Mouse (Mus musculus): ENCODE results near the gene Il12a. TPM values are rescaled to one million over a fixed set of nuclear protein-coding genes. Genes with fewer than 3 reads are reported as not detected.

Il12a gene
- polyA plus RNA-seq, 1 experiment from 2014 or later: not detected

DNA sequence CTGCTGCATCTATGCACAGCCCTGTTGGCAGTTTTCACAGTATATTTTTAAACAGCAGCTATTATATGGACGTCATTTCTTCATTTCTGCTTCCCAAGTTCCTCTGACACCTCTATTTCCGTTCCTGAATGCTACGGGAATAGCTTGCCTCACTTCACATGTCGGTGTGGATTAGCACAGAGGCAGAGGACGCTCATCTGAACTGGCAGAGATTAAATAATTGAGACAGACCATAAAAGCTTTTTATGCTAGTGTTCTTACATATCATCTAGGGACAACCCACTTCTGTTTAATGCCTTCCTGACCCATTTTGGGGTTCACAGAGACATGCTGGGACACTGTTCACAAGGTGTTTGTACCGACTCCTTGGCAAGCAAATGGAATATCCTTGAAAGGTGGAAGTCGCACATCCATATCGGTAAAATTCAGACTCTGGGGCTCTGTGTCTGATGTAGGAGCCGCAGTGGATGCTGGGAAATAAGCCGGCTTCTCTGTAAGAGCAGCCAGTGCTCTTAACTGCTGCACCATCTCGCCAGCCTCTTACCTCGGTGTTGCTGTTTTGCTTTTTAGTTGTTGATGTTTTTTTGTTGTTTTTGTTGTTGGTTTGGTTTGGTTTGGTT, 15.1 kb upstream of the Il12a start:
- no peak overlapping the region for H3K4me3 ChIP-seq (ENCODE audit: control insufficient read depth in 1 of 2, insufficient read depth in 1 of 2, low read depth in 1 of 2, low read length in 2 of 2)
- no peaks in the 10 kb centered on the region for H3K27me3 ChIP-seq (ENCODE audit: control insufficient read depth, insufficient read depth, low read length)
- ATAC-seq (ENCODE audit: insufficient number of reproducible peaks, insufficient read depth, low FRiP score, low read depth): no peak
- no peak overlapping the region for H3K27ac ChIP-seq (replicated peaks in 1 of 2; ENCODE audit: control insufficient read depth in 1 of 2, insufficient read depth in 1 of 2, low read depth in 2 of 2, low read length in 2 of 2)
- peaks cover 5 to 9% of the 10 kb centered on the region in 2 experiments; a peak in 3 of 4 replicates for H3K4me1 ChIP-seq (ENCODE audit: control insufficient read depth in 2 of 2, insufficient read depth in 2 of 2, low read length in 2 of 2)
- no peak overlapping the region for H3K4me2 ChIP-seq (ENCODE audit: low read length)
- H3K36me3 ChIP-seq (ENCODE audit: control insufficient read depth, insufficient read depth, low read length): no peaks in the 10 kb centered on the region
- H3K9ac ChIP-seq (ENCODE audit: low read length): no peak overlapping the region
- 0 out of 2 replicates have a peak, but pooled peaks cover 3% of the 10 kb centered on the region for H3K9me3 ChIP-seq (ENCODE audit: control insufficient read depth, low read length)
- WGBS: 80% methylated on average over 12 of the region's 12 CpGs

DNA sequence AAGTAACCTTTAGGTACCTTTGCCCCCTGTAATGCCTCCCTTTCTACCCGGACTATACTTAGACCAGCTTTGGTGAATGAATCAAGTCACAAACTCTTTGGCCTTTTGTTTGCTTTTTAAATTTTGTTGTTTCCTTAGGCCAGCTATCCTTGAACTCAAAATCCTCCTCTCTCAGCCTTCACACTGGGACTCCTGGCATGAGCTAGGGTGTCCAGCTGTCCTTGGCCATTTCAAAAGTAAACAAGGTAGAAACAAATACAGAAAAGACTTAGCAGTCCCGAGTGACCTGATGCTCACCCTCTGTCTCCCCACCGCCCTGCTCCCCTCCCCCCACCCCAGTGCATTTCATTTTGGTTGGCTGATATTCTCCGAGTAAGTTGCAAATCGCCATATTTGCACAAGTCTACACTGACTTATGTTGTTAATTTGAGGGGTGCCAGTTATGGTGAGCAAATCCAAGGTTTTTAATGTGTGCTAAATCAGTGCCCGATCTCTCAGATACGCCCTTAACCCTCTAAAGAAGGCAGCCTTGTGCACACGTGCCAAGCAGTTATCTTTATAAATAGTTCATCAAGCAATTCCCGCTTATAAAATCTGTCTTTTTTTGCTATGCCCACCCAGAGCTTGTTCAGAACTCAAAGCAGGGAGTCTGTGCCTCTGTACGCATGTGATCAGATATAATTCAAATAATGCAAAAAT, 14.3 kb upstream of the Il12a start:
- Histone ChIP-seq H3K4me1 (ENCODE audit: control insufficient read depth in 2 of 2, insufficient read depth in 2 of 2, low read length in 2 of 2) (peaks cover 5 to 9% of the 10 kb centered on the region in 2 experiments; a peak in 3 of 4 replicates), H3K9me3 (ENCODE audit: control insufficient read depth, low read length) (0 out of 2 replicates have a peak, but pooled peaks cover 3% of the 10 kb centered on the region), H3K27me3 (ENCODE audit: control insufficient read depth, insufficient read depth, low read length) (no peaks in the 10 kb centered on the region), H3K4me2 (ENCODE audit: low read length) (peak overlapping the region; percentile 78), H3K27ac (replicated peaks in 1 of 2; ENCODE audit: control insufficient read depth in 1 of 2, insufficient read depth in 1 of 2, low read depth in 2 of 2, low read length in 2 of 2) (no peak overlapping the region), H3K9ac (ENCODE audit: low read length) (no peak overlapping the region), H3K36me3 (ENCODE audit: control insufficient read depth, insufficient read depth, low read length) (no peaks in the 10 kb centered on the region), H3K4me3 (ENCODE audit: control insufficient read depth in 1 of 2, insufficient read depth in 1 of 2, low read depth in 1 of 2, low read length in 2 of 2) (peak overlapping the region in 1 of 2 experiments; percentile 39; a peak in 1 of 4 replicates)
- no peak for ATAC-seq (ENCODE audit: insufficient number of reproducible peaks, insufficient read depth, low FRiP score, low read depth)
- 61% methylated on average over 10 of the region's 10 CpGs for WGBS

DNA sequence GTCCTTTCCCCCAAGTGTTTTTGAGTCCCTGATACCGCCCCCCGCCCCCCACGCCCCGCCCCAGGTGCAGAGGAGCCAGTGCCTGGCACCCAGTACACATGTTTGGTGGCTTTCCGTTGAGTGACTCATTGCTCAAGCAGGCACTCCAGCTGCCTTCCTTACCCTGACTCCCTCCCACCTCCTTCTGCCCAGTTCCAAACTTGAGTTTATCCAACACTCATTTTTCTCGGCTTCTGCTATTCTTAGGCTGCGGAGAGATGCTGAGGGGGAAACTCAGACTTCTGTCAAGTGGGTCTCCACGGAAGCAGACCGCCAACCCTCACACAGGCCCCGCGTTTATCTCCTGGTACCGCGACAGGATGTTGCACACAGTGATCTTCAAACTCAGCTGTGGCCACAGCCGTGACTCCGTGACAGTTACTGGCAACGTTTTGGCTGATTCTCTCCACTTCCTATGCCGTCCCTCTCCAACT, 13.6 kb upstream of the Il12a start:
- H3K36me3 ChIP-seq (ENCODE audit: control insufficient read depth, insufficient read depth, low read length): no peaks in the 10 kb centered on the region
- no peak; the same call in 1 of the 2 replicates for ATAC-seq (ENCODE audit: insufficient number of reproducible peaks, insufficient read depth, low FRiP score, low read depth)
- peak overlapping the region; percentile 56 for H3K9ac ChIP-seq (ENCODE audit: low read length)
- WGBS: 8% methylated on average over 17 of the region's 17 CpGs
- peak overlapping the region; percentile 78 for H3K4me2 ChIP-seq (ENCODE audit: low read length)
- H3K27ac ChIP-seq (replicated peaks in 1 of 2; ENCODE audit: control insufficient read depth in 1 of 2, insufficient read depth in 1 of 2, low read depth in 2 of 2, low read length in 2 of 2): peak overlapping the region; percentile 48 to 75; a peak in 3 of 4 replicates
- H3K27me3 ChIP-seq (ENCODE audit: control insufficient read depth, insufficient read depth, low read length): no peaks in the 10 kb centered on the region
- 0 out of 2 replicates have a peak, but pooled peaks cover 3% of the 10 kb centered on the region for H3K9me3 ChIP-seq (ENCODE audit: control insufficient read depth, low read length)
- H3K4me1 ChIP-seq (ENCODE audit: control insufficient read depth in 2 of 2, insufficient read depth in 2 of 2, low read length in 2 of 2): peaks cover 5 to 9% of the 10 kb centered on the region in 2 experiments; a peak in 3 of 4 replicates
- H3K4me3 ChIP-seq (ENCODE audit: control insufficient read depth in 1 of 2, insufficient read depth in 1 of 2, low read depth in 1 of 2, low read length in 2 of 2): peak overlapping the region; percentile 39 to 53

DNA sequence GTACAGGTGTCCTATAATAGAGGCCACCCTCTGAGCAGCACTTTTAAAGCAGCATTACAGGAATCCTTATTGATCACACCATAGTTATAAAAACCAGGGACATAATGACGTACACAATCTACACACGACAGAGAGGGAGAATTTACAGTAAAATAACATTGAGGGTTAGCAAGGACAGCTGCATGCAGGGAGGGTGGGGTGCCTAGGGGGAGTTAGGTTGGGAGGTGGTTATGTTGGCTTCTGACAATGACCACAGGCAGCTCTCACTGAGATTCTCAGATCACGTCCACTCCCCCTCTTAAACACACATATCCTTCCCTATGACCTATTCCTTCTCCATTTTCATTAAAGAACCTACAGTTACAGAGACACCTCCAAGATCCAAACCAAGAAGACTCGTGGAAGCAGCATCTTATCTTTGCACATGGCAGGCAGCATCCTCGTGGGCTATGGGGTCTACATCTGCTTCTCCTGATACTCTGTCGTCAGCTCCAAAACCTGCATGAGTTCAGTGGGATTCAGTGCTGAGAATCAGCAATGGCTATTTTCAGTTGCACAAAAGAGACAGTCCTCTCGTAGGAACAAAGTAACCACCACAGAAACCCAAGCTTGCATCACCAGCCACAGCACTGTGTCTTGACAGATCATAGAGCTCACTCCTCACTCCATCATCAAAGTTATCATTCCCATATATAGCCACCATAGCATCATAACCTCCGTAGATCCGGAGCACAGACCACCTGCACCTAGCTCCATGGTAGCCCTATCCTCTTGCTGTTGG, 11.4 kb upstream of the Il12a start:
- WGBS: 78% methylated on average over 9 of the region's 9 CpGs

DNA sequence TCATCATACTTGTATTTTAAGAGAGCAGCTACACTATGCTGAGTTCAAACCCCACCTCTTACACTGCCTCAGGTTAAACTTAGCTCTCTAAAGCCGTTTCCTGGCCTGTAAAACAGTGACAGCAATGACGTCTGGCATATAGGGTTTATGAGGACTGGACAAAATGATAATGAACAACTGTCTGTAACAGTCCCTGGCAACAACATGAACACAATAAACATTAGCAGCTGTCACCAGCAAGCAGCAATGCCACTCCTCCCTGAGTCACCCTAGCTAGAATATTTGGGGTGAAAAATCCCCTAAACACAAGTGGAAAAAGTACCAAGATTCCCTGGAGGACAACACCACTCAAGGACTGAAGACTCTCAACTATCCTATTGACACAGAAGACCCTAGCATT, 6.9 kb upstream of the Il12a start:
- Histone ChIP-seq H3K27me3 (ENCODE audit: control insufficient read depth, insufficient read depth, low read length) (no peaks in the 10 kb centered on the region), H3K36me3 (ENCODE audit: control insufficient read depth, insufficient read depth, low read length) (no peaks in the 10 kb centered on the region), H3K27ac (replicated peaks in 1 of 2; ENCODE audit: control insufficient read depth in 1 of 2, insufficient read depth in 1 of 2, low read depth in 2 of 2, low read length in 2 of 2) (no peak overlapping the region), H3K9ac (ENCODE audit: low read length) (no peak overlapping the region), H3K9me3 (ENCODE audit: control insufficient read depth, low read length) (no peaks in the 10 kb centered on the region), H3K4me1 (ENCODE audit: control insufficient read depth in 2 of 2, insufficient read depth in 2 of 2, low read length in 2 of 2) (no peaks in the 10 kb centered on the region), H3K4me3 (ENCODE audit: control insufficient read depth in 1 of 2, insufficient read depth in 1 of 2, low read depth in 1 of 2, low read length in 2 of 2) (no peak overlapping the region), H3K4me2 (ENCODE audit: low read length) (no peak overlapping the region)
- 16% methylated on average over 2 of the region's 2 CpGs for WGBS
- no peak for ATAC-seq (ENCODE audit: insufficient number of reproducible peaks, insufficient read depth, low FRiP score, low read depth)

More for the DNA sequence above, 11.4 kb upstream of the Il12a start:
- Histone ChIP-seq H3K9me3 (ENCODE audit: control insufficient read depth, low read length) (no peaks in the 10 kb centered on the region), H3K27me3 (ENCODE audit: control insufficient read depth, insufficient read depth, low read length) (no peaks in the 10 kb centered on the region), H3K36me3 (ENCODE audit: control insufficient read depth, insufficient read depth, low read length) (no peaks in the 10 kb centered on the region), H3K27ac (replicated peaks in 1 of 2; ENCODE audit: control insufficient read depth in 1 of 2, insufficient read depth in 1 of 2, low read depth in 2 of 2, low read length in 2 of 2) (no peak overlapping the region), H3K4me3 (ENCODE audit: control insufficient read depth in 1 of 2, insufficient read depth in 1 of 2, low read depth in 1 of 2, low read length in 2 of 2) (no peak overlapping the region), H3K4me2 (ENCODE audit: low read length) (no peak overlapping the region), H3K9ac (ENCODE audit: low read length) (no peak overlapping the region), H3K4me1 (ENCODE audit: control insufficient read depth in 2 of 2, insufficient read depth in 2 of 2, low read length in 2 of 2) (peaks cover 5 to 9% of the 10 kb centered on the region in 2 experiments; a peak in 3 of 4 replicates)
- no peak for ATAC-seq (ENCODE audit: insufficient number of reproducible peaks, insufficient read depth, low FRiP score, low read depth)

DNA sequence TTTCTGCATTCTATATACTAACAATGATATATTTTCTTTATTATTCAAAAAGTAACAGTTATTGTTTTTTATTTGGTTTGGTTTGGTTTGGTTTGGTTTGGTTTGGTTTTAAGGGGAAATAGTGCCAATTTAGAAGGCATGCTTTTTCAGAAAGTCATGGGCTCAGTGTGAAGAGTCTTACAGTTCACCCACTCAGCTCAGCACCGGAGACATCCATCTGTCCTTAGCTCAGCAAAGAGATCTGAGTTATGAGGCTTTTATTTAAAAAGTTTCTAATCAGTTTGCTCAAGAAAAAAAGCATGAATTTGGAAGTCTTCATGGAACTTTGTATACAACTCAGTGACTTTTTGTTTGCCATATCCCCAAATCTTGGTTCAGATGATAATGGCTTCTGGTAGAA, 6.2 kb upstream of the Il12a start:
- Histone ChIP-seq H3K4me1 (ENCODE audit: control insufficient read depth in 2 of 2, insufficient read depth in 2 of 2, low read length in 2 of 2) (no peaks in the 10 kb centered on the region), H3K4me2 (ENCODE audit: low read length) (no peak overlapping the region), H3K9ac (ENCODE audit: low read length) (no peak overlapping the region), H3K4me3 (ENCODE audit: control insufficient read depth in 1 of 2, insufficient read depth in 1 of 2, low read depth in 1 of 2, low read length in 2 of 2) (no peak overlapping the region), H3K27me3 (ENCODE audit: control insufficient read depth, insufficient read depth, low read length) (no peaks in the 10 kb centered on the region), H3K27ac (replicated peaks in 1 of 2; ENCODE audit: control insufficient read depth in 1 of 2, insufficient read depth in 1 of 2, low read depth in 2 of 2, low read length in 2 of 2) (no peak overlapping the region), H3K36me3 (ENCODE audit: control insufficient read depth, insufficient read depth, low read length) (no peaks in the 10 kb centered on the region), H3K9me3 (ENCODE audit: control insufficient read depth, low read length) (no peaks in the 10 kb centered on the region)
- ATAC-seq (ENCODE audit: insufficient number of reproducible peaks, insufficient read depth, low FRiP score, low read depth): no peak
- WGBS: 90% methylated on average over 1 of the region's 1 CpGs

DNA sequence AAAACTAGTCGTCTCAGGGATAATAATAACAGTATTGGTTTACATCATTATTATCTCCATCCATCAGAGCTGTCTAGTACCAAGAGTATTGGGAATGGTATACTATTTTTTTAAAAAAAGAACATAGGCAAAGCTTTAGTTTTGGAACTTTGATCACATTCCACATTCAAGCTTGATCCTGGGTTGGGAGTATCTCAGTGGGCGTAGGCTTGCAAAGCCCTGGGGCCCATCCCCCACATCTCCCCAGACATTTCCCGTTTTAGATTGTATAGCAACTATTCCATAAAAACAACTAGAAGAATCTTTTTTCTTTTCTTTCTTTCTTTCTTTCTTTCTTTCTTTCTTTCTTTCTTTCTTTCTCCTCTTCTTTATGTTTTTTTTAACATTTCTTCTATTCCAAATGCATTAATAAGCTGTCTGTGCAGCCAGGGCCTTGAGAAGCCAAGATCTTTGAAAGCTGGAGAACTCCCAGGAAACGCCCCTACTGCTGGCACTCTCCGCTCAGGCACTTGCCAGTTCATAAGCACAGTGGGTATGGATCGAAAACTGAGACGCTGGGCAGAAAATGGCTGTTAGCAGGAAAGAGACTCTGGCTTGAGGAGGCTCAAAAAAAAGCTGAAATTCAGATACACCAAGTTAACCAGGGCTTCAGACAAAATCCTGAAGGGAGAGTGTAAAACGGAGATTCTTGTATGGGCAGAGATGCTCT, 3.4 kb upstream of the Il12a start:
- peaks cover 7 to 9% of the 10 kb centered on the region in 2 experiments for H3K4me1 ChIP-seq (ENCODE audit: control insufficient read depth in 2 of 2, insufficient read depth in 2 of 2, low read length in 2 of 2)
- H3K9ac ChIP-seq (ENCODE audit: low read length): no peak overlapping the region
- H3K4me2 ChIP-seq (ENCODE audit: low read length): no peak overlapping the region
- no peak for ATAC-seq (ENCODE audit: insufficient number of reproducible peaks, insufficient read depth, low FRiP score, low read depth)
- WGBS: 62% methylated on average over 8 of the region's 8 CpGs
- H3K9me3 ChIP-seq (ENCODE audit: control insufficient read depth, low read length): no peaks in the 10 kb centered on the region
- no peaks in the 10 kb centered on the region; the same call in 1 of the 2 replicates for H3K27me3 ChIP-seq (ENCODE audit: control insufficient read depth, insufficient read depth, low read length)
- no peak overlapping the region for H3K4me3 ChIP-seq (ENCODE audit: control insufficient read depth in 1 of 2, insufficient read depth in 1 of 2, low read depth in 1 of 2, low read length in 2 of 2)
- H3K27ac ChIP-seq (replicated peaks in 1 of 2; ENCODE audit: control insufficient read depth in 1 of 2, insufficient read depth in 1 of 2, low read depth in 2 of 2, low read length in 2 of 2): no peak overlapping the region
- H3K36me3 ChIP-seq (ENCODE audit: control insufficient read depth, insufficient read depth, low read length): no peaks in the 10 kb centered on the region
